Mouse (Mus musculus): ENCODE results near the gene Ergic2.

- TF ChIP-seq POLR2A (IDR thresholded peaks at IDR 0.05; ENCODE audit: insufficient read length, low read depth) (no peak), TCF12 (IDR thresholded peaks at IDR 0.05; ENCODE audit: insufficient read depth, poor library complexity, severe bottlenecking) (no peak), E2F4 (IDR thresholded peaks at IDR 0.05; ENCODE audit: insufficient read depth) (no peak), MAX (IDR thresholded peaks at IDR 0.05; ENCODE audit: low read depth) (no peak), MYOD1 (IDR thresholded peaks at IDR 0.05; ENCODE audit: control insufficient read depth in 1 of 3, insufficient read length in 2 of 3, low read depth in 2 of 3) (no peak), POLR2AphosphoS2 (IDR thresholded peaks at IDR 0.05; ENCODE audit: insufficient read length, low read depth) (no peak)
Observed at GRCm38 (mm10) chr6:148249221-148249620, 37.0 kb upstream of the Ergic2 start.

Data from myocyte (in vitro differentiated cells).